Mouse (Mus musculus) lung, postnatal 0 days (tissue): Measurements from ENCODE around the gene Cfap161.

Source experiments
- CTCF ChIP-seq: IDR thresholded peaks from 2 replicates; pipeline ENCODE4 v1.5.1; 2016; ENCODE audit warnings: antibody characterized with exemption, mild to moderate bottlenecking
- EP300 ChIP-seq: IDR thresholded peaks from 2 replicates; pipeline ENCODE4 v1.6.1; 2016; ENCODE audit warnings: antibody characterized with exemption, mild to moderate bottlenecking, control low read depth

GRCm38 (mm10) chr7:83748405-83748804 lies 46.3 kb downstream of the Cfap161 start:
- TF ChIP-seq CTCF (no peak), EP300 (no peak)
